Comparison of ENCODE assay signal across 8 mouse cellular contexts in the genomic region with DNA sequence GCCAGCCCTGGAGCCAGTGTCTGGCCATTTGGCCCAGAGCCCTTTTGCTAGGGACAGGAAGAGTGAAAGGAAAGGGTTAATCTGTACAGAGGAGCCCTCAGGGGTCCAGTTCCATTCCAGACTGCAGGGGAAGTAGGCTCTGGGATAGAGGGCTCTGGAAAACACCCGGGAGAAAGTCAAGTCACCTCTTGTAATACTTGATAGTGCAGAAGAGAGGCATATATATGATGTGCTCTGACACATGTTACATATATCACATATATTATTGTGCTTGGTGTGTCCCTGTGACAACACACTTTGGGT. TPM values are rescaled to one million over a fixed set of nuclear protein-coding genes. Genes with fewer than 3 reads are reported as not detected.
DNase-seq lines count a peak whose midpoint lies in the region; ATAC-seq and TF ChIP-seq lines count a peak whose summit lies in the region.

No protein-coding gene starts in this region.

- H3K4me1 ChIP-seq in hindbrain, embryonic 13.5 days (replicated peaks) = peaks cover 37% of the 10 kb centered on the region
- H3K4me1 ChIP-seq in midbrain, embryonic 14.5 days (ENCODE audit: control insufficient read depth, insufficient read depth, low read length) = peaks cover 29% of the 10 kb centered on the region

- TF ChIP-seq CTCF in layer of hippocampus, adult 2 months (conservative IDR thresholded peaks at IDR 0.05) = no peak

- H3K4me3 ChIP-seq in layer of hippocampus, adult 2 months = peak overlapping the region; percentile 30; the same call in 1 of the 2 replicates
- H3K4me3 ChIP-seq in hindbrain, embryonic 13.5 days = peak overlapping the region; percentile 44
- H3K4me3 ChIP-seq in midbrain, embryonic 14.5 days (replicated peaks; ENCODE audit: low read depth, low read length) = peak overlapping the region; percentile 37

- peak overlapping the region; percentile 88 for H3K27ac ChIP-seq in layer of hippocampus, adult 2 months
- H3K27ac ChIP-seq in hindbrain, embryonic 13.5 days = peak overlapping the region; percentile 81
- peak overlapping the region; percentile 75 for H3K27ac ChIP-seq in midbrain, embryonic 14.5 days (replicated peaks; ENCODE audit: low read depth, low read length)

- peak; percentile 56 for ATAC-seq in hindbrain, embryonic 13.5 days (ENCODE audit: low FRiP score)
- no peak for ATAC-seq in midbrain, embryonic 14.5 days (ENCODE audit: low FRiP score, low TSS enrichment)

- H3K4me2 ChIP-seq in hindbrain, embryonic 13.5 days = peak overlapping the region; percentile 74
- peak overlapping the region; percentile 81 for H3K4me2 ChIP-seq in midbrain, embryonic 14.5 days (ENCODE audit: low read length)

- H3K9me3 ChIP-seq in hindbrain, embryonic 13.5 days = no peaks in the 10 kb centered on the region
- H3K9me3 ChIP-seq in midbrain, embryonic 14.5 days (ENCODE audit: control insufficient read depth, low read length) = no peaks in the 10 kb centered on the region

- H3K27me3 ChIP-seq in hindbrain, embryonic 13.5 days = 0 out of 2 replicates have a peak, but pooled peaks cover 3% of the 10 kb centered on the region
- no peaks in the 10 kb centered on the region for H3K27me3 ChIP-seq in midbrain, embryonic 14.5 days (ENCODE audit: control insufficient read depth, insufficient read depth, low read length)

- DNase-seq in layer of hippocampus, adult 2 months (ENCODE audit: low spot score in 2 of 2) = no peak
- no peak for DNase-seq in layer of hippocampus, adult 11-12 months (ENCODE audit: low spot score)
- peak; percentile 56 for DNase-seq in embryo, embryonic 9.5 days (ENCODE audit: extremely low spot score)
- peak; percentile 65 for DNase-seq in midbrain, embryonic 14.5 days
- DNase-seq in spleen, adult 12 weeks (ENCODE audit: low spot score) = no peak
- DNase-seq in layer of hippocampus, adult 9-11 months = no peak
- no peak for DNase-seq in urinary bladder, postnatal 25 days (ENCODE audit: low spot score)

- no peak overlapping the region for H3K9ac ChIP-seq in hindbrain, embryonic 13.5 days
- no peak overlapping the region for H3K9ac ChIP-seq in midbrain, embryonic 14.5 days (replicated peaks; ENCODE audit: low read length)

- WGBS in hindbrain, embryonic 13.5 days = 5% methylated on average over 1 of the region's 1 CpGs
- WGBS in midbrain, embryonic 14.5 days = 0% methylated on average over 1 of the region's 1 CpGs

- H3K36me3 ChIP-seq in hindbrain, embryonic 13.5 days = no peaks in the 10 kb centered on the region
- H3K36me3 ChIP-seq in midbrain, embryonic 14.5 days (ENCODE audit: control insufficient read depth, insufficient read depth, low read length) = no peaks in the 10 kb centered on the region

RNA-seq across cellular contexts. Expression of gene Hdhd5, which starts 49.5 kb away (rescaled TPM):
- total RNA-seq in layer of hippocampus, adult 2 months (2021) = 10 to 100 TPM; 32.3 to 40.2 TPM
- polyA plus RNA-seq in hindbrain, embryonic 13.5 days (2015; fragmentation: Nextera tagmentation; extraction: Ambion mirVana) = 13.2 and 15.1 TPM in 2 replicates
- polyA plus RNA-seq in midbrain, embryonic 14.5 days (2014; fragmentation: Nextera tagmentation; extraction: Ambion mirVana) = 9.6 and 10.9 TPM in 2 replicates

Comparison
In these comparisons a context has a peak if more than half of its experiments do, and no peak if none do; other contexts are left out.
1. DNase-seq: peak in embryo, embryonic 9.5 days (single experiment) and midbrain, embryonic 14.5 days (single experiment); none in layer of hippocampus, adult 2 months (0 of 2), layer of hippocampus, adult 11-12 months (single experiment), spleen, adult 12 weeks (single experiment), layer of hippocampus, adult 9-11 months (single experiment) and urinary bladder, postnatal 25 days (single experiment).
2. Peak in every context shown above with its lines, with median percentiles within 50 percentile points of each other: H3K27ac ChIP-seq and H3K4me3 ChIP-seq.